12 mouse cellular contexts compared by ENCODE assay signal in genomic region chr1:38816306-38816705, GRCm38 (mm10). TPM values are rescaled to one million over a fixed set of nuclear protein-coding genes. Genes with fewer than 3 reads are reported as not detected.
A peak's percentile ranks its signal among the peaks of the same experiment; 100 is the strongest.
DNase-seq lines count a peak whose midpoint lies in the region; ATAC-seq and TF ChIP-seq lines count a peak whose summit lies in the region.
"Had no signal": no experiment of that assay in that cellular context is flagged by ENCODE, and none has a peak within 500 bp of the region (broad histone marks: within the 10 kb centered on the region; RNA-seq: fewer than 3 reads in every experiment).

No protein-coding gene starts in this region.

- H3K4me1 ChIP-seq in embryonic facial prominence, embryonic 15.5 days = peaks cover 16% of the 10 kb centered on the region
- H3K4me1 ChIP-seq in midbrain, embryonic 15.5 days = peaks cover 7% of the 10 kb centered on the region; the same call in 1 of the 2 replicates
- H3K4me1 ChIP-seq: heart, embryonic 10.5 days had no signal

- H3K27ac ChIP-seq in embryonic facial prominence, embryonic 15.5 days (replicated peaks) = peak overlapping the region; percentile 61
- H3K27ac ChIP-seq in midbrain, embryonic 15.5 days = peak overlapping the region; percentile 20; the same call in 1 of the 2 replicates
- H3K27ac ChIP-seq: heart, embryonic 10.5 days had no signal

- no peak overlapping the region for H3K4me2 ChIP-seq in embryonic facial prominence, embryonic 15.5 days (replicated peaks)
- no peak overlapping the region for H3K4me2 ChIP-seq in midbrain, embryonic 15.5 days
- H3K4me2 ChIP-seq: liver, embryonic 11.5 days had no signal

- H3K9ac ChIP-seq in embryonic facial prominence, embryonic 15.5 days = no peak overlapping the region
- no peak overlapping the region for H3K9ac ChIP-seq in midbrain, embryonic 15.5 days

- ATAC-seq in frontal cortex, adult (ENCODE audit: low TSS enrichment) = peak; percentile 23; the same call in 1 of the 2 replicates
- no peak; the same call in 1 of the 2 replicates for ATAC-seq in embryonic facial prominence, embryonic 15.5 days (ENCODE audit: insufficient number of reproducible peaks, low FRiP score, low TSS enrichment, low read depth)
- 0 out of 2 replicates have a peak, but pooled peaks have one; percentile 30 for ATAC-seq in midbrain, embryonic 15.5 days (replicated peaks)
- ATAC-seq: lung, postnatal 0 days had no signal

- TF ChIP-seq POLR2A in brain, embryonic 14.5 days (IDR thresholded peaks at IDR 0.05; ENCODE audit: borderline replicate concordance, extremely low read depth, insufficient read depth, insufficient read length, poor library complexity, severe bottlenecking) = no peak

- H3K27me3 ChIP-seq in embryonic facial prominence, embryonic 15.5 days = no peaks in the 10 kb centered on the region
- no peaks in the 10 kb centered on the region for H3K27me3 ChIP-seq in midbrain, embryonic 15.5 days (replicated peaks)

- DNase-seq in frontal cortex, adult 2 months (ENCODE audit: extremely low spot score in 1 of 2, low spot score in 1 of 2) = no peak
- DNase-seq in brain, embryonic 14.5 days (ENCODE audit: low read depth) = peak; percentile 58
- DNase-seq in testis, postnatal 14 days (ENCODE audit: low spot score) = no peak
- DNase-seq in adrenal gland, postnatal 14 days = no peak
- DNase-seq: right cerebral cortex, postnatal 4 days had no signal

- no peak for TF ChIP-seq CTCF in brain, embryonic 14.5 days (IDR thresholded peaks at IDR 0.05; ENCODE audit: borderline replicate concordance, extremely low read depth, insufficient read depth, insufficient read length)

- peaks cover 17% of the 10 kb centered on the region for H3K36me3 ChIP-seq in embryonic facial prominence, embryonic 15.5 days
- H3K36me3 ChIP-seq in midbrain, embryonic 15.5 days (replicated peaks) = peaks cover 26% of the 10 kb centered on the region

- H3K9me3 ChIP-seq in embryonic facial prominence, embryonic 15.5 days (replicated peaks) = no peaks in the 10 kb centered on the region
- no peaks in the 10 kb centered on the region for H3K9me3 ChIP-seq in midbrain, embryonic 15.5 days
- H3K9me3 ChIP-seq: heart, embryonic 10.5 days had no signal

- H3K4me3 ChIP-seq in embryonic facial prominence, embryonic 15.5 days (replicated peaks) = no peak overlapping the region
- no peak overlapping the region for H3K4me3 ChIP-seq in midbrain, embryonic 15.5 days
- H3K4me3 ChIP-seq: heart, embryonic 10.5 days had no signal

- WGBS in embryonic facial prominence, embryonic 15.5 days = 34% methylated on average over 4 of the region's 4 CpGs
- WGBS in midbrain, embryonic 15.5 days = 47% methylated on average over 4 of the region's 4 CpGs

RNA-seq across cellular contexts. Expression of gene Lonrf2, which starts 20.2 kb away (rescaled TPM):
- 64.9 and 66.8 TPM in 2 replicates for polyA plus RNA-seq in frontal cortex, adult 2 months (2012; rRNA removed)
- polyA plus RNA-seq in brain, embryonic 14.5 days (2012; rRNA removed) = 51.9 and 73.3 TPM in 2 replicates
- 2.0 and 2.2 TPM in 2 replicates for polyA plus RNA-seq in embryonic facial prominence, embryonic 15.5 days (2015; fragmentation: Nextera tagmentation; extraction: Ambion mirVana)
- 22.2 and 26.4 TPM in 2 replicates for polyA plus RNA-seq in midbrain, embryonic 15.5 days (2015; fragmentation: Nextera tagmentation; extraction: Ambion mirVana)
- 5.0 and 5.3 TPM in 2 replicates for total RNA-seq in adrenal gland, postnatal 14 days (2021)
- total RNA-seq: monocyte, adult 5-6 weeks had no signal
